Mouse (Mus musculus) embryonic fibroblast, embryonic 13.5 days (primary cell): ENCODE measurements around the gene Kdm5b.

Experiments
- CTCF ChIP-seq: IDR thresholded peaks from 2 replicates; pipeline ENCODE4 v1.5.1; 2011; ENCODE audit warnings: mild to moderate bottlenecking, control low read depth, low read length, moderate library complexity, borderline replicate concordance; ENCODE audit not compliant: insufficient read depth
- POLR2A ChIP-seq: IDR thresholded peaks from 2 replicates; pipeline ENCODE4 v1.6.1; 2011; ENCODE audit warnings: low read depth, mild to moderate bottlenecking, control low read depth, low read length, moderate library complexity

DNA sequence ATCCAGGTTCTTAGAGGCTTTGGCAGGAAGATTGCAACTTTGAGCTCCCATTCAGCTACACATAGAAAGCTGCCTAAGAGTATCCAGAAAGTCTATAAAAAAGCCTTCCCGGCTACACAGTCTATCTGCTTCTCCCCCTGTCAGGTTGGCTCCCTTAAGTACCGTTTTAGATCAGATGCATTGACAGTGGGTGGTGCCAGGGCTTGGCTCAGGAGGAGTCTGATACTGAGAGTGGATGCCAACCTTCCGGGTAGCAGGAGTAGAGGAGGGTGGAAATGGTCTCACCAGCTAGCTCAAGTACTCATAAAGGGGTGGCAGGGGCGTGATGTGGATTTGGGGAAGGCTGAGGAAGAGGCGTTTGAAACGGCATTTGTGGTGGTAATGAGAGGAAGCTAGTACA is 79.5 kb downstream of the Kdm5b start:
- no peak for TF ChIP-seq CTCF
- no peak for TF ChIP-seq POLR2A
